ENCODE assay signal across 12 mouse cellular contexts in the genomic region with DNA sequence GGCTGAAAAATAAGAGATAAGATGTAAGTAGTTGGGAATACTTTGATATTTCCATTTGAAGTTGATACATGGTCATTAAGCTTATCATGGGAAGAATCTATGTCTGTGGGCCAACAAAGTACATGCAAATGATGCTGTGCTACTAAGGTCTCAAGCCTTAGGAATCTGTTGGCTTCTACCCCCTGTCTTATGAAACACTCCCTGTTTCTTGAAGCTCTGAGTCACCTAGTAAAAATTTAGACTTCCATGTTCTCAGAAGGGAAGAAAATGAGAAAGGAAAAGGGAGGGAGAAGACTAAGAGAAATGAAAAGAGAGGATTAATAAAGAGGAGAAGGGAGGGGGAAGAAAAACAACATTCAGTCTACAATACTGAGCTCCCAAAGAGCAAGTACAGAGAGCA.
"Had no signal": no experiment of that assay in that cellular context is flagged by ENCODE, and none has a peak within 500 bp of the region (broad histone marks: within the 10 kb centered on the region; RNA-seq: fewer than 3 reads in every experiment).

No protein-coding gene starts in this region.

- H3K36me3 ChIP-seq: kidney, embryonic 15.5 days; limb, embryonic 15.5 days; liver, embryonic 12.5 days; lung, embryonic 15.5 days; midbrain, embryonic 13.5 days; neural tube, embryonic 15.5 days had no signal

- H3K9me3 ChIP-seq: kidney, embryonic 15.5 days; limb, embryonic 15.5 days; liver, embryonic 12.5 days; lung, embryonic 15.5 days; midbrain, embryonic 13.5 days; neural tube, embryonic 15.5 days had no signal

- DNase-seq: kidney, adult 2 months; kidney, postnatal 14 days; layer of hippocampus, postnatal 36 days; spleen, adult 18-20 months; thymus, adult 18-20 months; thymus, postnatal 14 days had no signal

- ATAC-seq: liver, embryonic 12.5 days; midbrain, embryonic 13.5 days had no signal

- H3K27ac ChIP-seq: kidney, embryonic 15.5 days; limb, embryonic 15.5 days; liver, embryonic 12.5 days; lung, embryonic 15.5 days; midbrain, embryonic 13.5 days; neural tube, embryonic 15.5 days had no signal

- H3K27me3 ChIP-seq: kidney, embryonic 15.5 days; limb, embryonic 15.5 days; liver, embryonic 12.5 days; lung, embryonic 15.5 days; midbrain, embryonic 13.5 days; neural tube, embryonic 15.5 days had no signal

- H3K4me1 ChIP-seq: kidney, embryonic 15.5 days; limb, embryonic 15.5 days; liver, embryonic 12.5 days; lung, embryonic 15.5 days; midbrain, embryonic 13.5 days; neural tube, embryonic 15.5 days had no signal

- H3K4me3 ChIP-seq: kidney, embryonic 15.5 days; limb, embryonic 15.5 days; liver, embryonic 12.5 days; lung, embryonic 15.5 days; midbrain, embryonic 13.5 days; neural tube, embryonic 15.5 days had no signal
